Mouse (Mus musculus) lung, postnatal 10 days (tissue): ENCODE measurements around the gene Cbfa2t3.
A peak's percentile ranks its signal among the peaks of the same experiment; 100 is the strongest.

Experiments used
- DNase-seq: peaks from one replicate; pipeline ENCODE4 v3.0.0; 2021

The Cbfa2t3 gene

GRCm38 (mm10) chr8:122600666-122601065 lies 98.2 kb downstream of the Cbfa2t3 start:
- no peak for DNase-seq

- DNase-seq: no peak
Observed at GRCm38 (mm10) chr8:122596031-122596430, 102.9 kb downstream of the Cbfa2t3 start.

- DNase-seq: no peak
Observed at GRCm38 (mm10) chr8:122593783-122594507, 105.0 kb downstream of the Cbfa2t3 start.

GRCm38 (mm10) chr8:122593240-122593639 lies 105.7 kb downstream of the Cbfa2t3 start:
- no peak for DNase-seq

- no peak for DNase-seq
Observed at GRCm38 (mm10) chr8:122586749-122587148, 112.2 kb downstream of the Cbfa2t3 start.

GRCm38 (mm10) chr8:122586171-122586570 lies 112.7 kb downstream of the Cbfa2t3 start:
- no peak for DNase-seq

- no peak for DNase-seq
Observed at GRCm38 (mm10) chr8:122585411-122585891, 113.5 kb downstream of the Cbfa2t3 start.

GRCm38 (mm10) chr8:122584981-122585380 lies 113.9 kb downstream of the Cbfa2t3 start:
- DNase-seq: no peak

- no peak for DNase-seq
Observed at GRCm38 (mm10) chr8:122580926-122581325, 118.0 kb downstream of the Cbfa2t3 start.

- DNase-seq: no peak
Observed at GRCm38 (mm10) chr8:122579196-122579595, 119.7 kb downstream of the Cbfa2t3 start.

GRCm38 (mm10) chr8:122577116-122577515 lies 121.8 kb downstream of the Cbfa2t3 start:
- no peak for DNase-seq

- DNase-seq: peak; percentile 97
Observed at GRCm38 (mm10) chr8:122576648-122577022, 122.3 kb downstream of the Cbfa2t3 start, which contains the start of gene Aprt. TSS of gene Aprt (minus strand) at chr8:122576909.

- DNase-seq: no peak
Observed at GRCm38 (mm10) chr8:122575735-122576647, 122.9 kb downstream of the Cbfa2t3 start.

- no peak for DNase-seq
Observed at GRCm38 (mm10) chr8:122575286-122575685, 123.6 kb downstream of the Cbfa2t3 start.
